Mouse (Mus musculus) T-cell, adult 2 months (primary cell): ENCODE data around the gene Klf13.

Experiments
- DNase-seq: peaks from one replicate; pipeline ENCODE4 v3.0.0; 2022; ENCODE audit warnings: low spot score

The Klf13 gene

GRCm38 (mm10) chr7:63938914-63939396 lies at the start of gene Klf13:
TSS of gene Klf13 (minus strand) at chr7:63938915.
- DNase-seq, result peak; percentile 100

- no peak for DNase-seq
Observed at GRCm38 (mm10) chr7:63988391-63988790, 49.7 kb upstream of the Klf13 start.

- DNase-seq, result peak; percentile 68
Observed at GRCm38 (mm10) chr7:63986407-63987182, 47.9 kb upstream of the Klf13 start.

GRCm38 (mm10) chr7:63985696-63986406 lies 47.1 kb upstream of the Klf13 start:
- peak; percentile 58 for DNase-seq

GRCm38 (mm10) chr7:63985266-63985665 lies 46.6 kb upstream of the Klf13 start:
- no peak for DNase-seq

GRCm38 (mm10) chr7:63984329-63984728 lies 45.6 kb upstream of the Klf13 start:
- peak; percentile 82 for DNase-seq

GRCm38 (mm10) chr7:63977631-63978030 lies 38.9 kb upstream of the Klf13 start:
- no peak for DNase-seq

- no peak for DNase-seq
Observed at GRCm38 (mm10) chr7:63970986-63971385, 32.3 kb upstream of the Klf13 start.

- DNase-seq, result no peak
Observed at GRCm38 (mm10) chr7:63969941-63970340, 31.2 kb upstream of the Klf13 start.

- no peak for DNase-seq
Observed at GRCm38 (mm10) chr7:63965635-63966418, 27.1 kb upstream of the Klf13 start.

- no peak for DNase-seq
Observed at GRCm38 (mm10) chr7:63965135-63965534, 26.4 kb upstream of the Klf13 start.

GRCm38 (mm10) chr7:63964121-63964520 lies 25.4 kb upstream of the Klf13 start:
- no peak for DNase-seq

- DNase-seq, result no peak
Observed at GRCm38 (mm10) chr7:63963632-63964031, 24.9 kb upstream of the Klf13 start.

- DNase-seq, result no peak
Observed at GRCm38 (mm10) chr7:63957872-63958640, 19.3 kb upstream of the Klf13 start.

- no peak for DNase-seq
Observed at GRCm38 (mm10) chr7:63956981-63957713, 18.4 kb upstream of the Klf13 start.

- no peak for DNase-seq
Observed at GRCm38 (mm10) chr7:63956138-63956823, 17.6 kb upstream of the Klf13 start.

- no peak for DNase-seq
Observed at GRCm38 (mm10) chr7:63955440-63955839, 16.7 kb upstream of the Klf13 start.

GRCm38 (mm10) chr7:63952077-63952898 lies 13.6 kb upstream of the Klf13 start:
- DNase-seq, result no peak

- DNase-seq, result no peak
Observed at GRCm38 (mm10) chr7:63950931-63951607, 12.4 kb upstream of the Klf13 start.
